Mouse (Mus musculus) small intestine, adult 2 months (tissue): ENCODE measurements around the gene Tcap.

Experiments
- CTCF ChIP-seq: fragments of 200-500 bp; IDR thresholded peaks from 2 replicates; pipeline ENCODE4 v1.5.1; 2012; ENCODE audit warnings: low read depth, mild to moderate bottlenecking, control low read depth, inconsistent platforms, low read length, moderate library complexity, mixed read lengths; ENCODE audit not compliant: insufficient replicate concordance, insufficient read length; ENCODE audit errors: extremely low read depth
- POLR2A ChIP-seq: fragments of 200-500 bp; IDR thresholded peaks from 2 replicates; pipeline ENCODE4 v1.6.1; 2012; ENCODE audit warnings: low read depth, mild to moderate bottlenecking, control low read depth, inconsistent platforms, low read length, moderate library complexity

GRCm38 (mm10) chr11:98342000-98342945 lies 41.3 kb upstream of the Tcap start:
- TF ChIP-seq CTCF, result peak; percentile 100
- no peak for TF ChIP-seq POLR2A
